Mouse (Mus musculus): ENCODE data around the gene Hist1h4k. TPM values are rescaled to one million over a fixed set of nuclear protein-coding genes. Genes with fewer than 3 reads are reported as not detected.
"Not testable (repeated sequence)": the region's sequence is repeated elsewhere in the genome, so short reads cannot be mapped to it uniquely, and the experiment has no call there.

The Hist1h4k gene
- total RNA-seq, 2 experiments from 2014 or later, result 27.0 to 38.7 TPM

GRCm38 (mm10) chr13:21722993-21723836, 27.1 kb downstream of the Hist1h4k start:
- intact Hi-C loops (cut with DNase I), result no loop called here
- no peak for DNase-seq

GRCm38 (mm10) chr13:21722373-21722925, 27.9 kb downstream of the Hist1h4k start:
- no peak for DNase-seq
- intact Hi-C loops (cut with DNase I), result no loop called here

- peak in 1 of 2 experiments; percentile 40 for DNase-seq
- intact Hi-C loops (cut with DNase I), result not testable (repeated sequence)
Observed at GRCm38 (mm10) chr13:21721757-21722372, 28.4 kb downstream of the Hist1h4k start, which contains the start of gene Hist1h2bm. Gene Hist1h2bm, plus strand, starts transcription at chr13:21722044.

GRCm38 (mm10) chr13:21721107-21721756, 29.1 kb downstream of the Hist1h4k start:
- intact Hi-C loops (cut with DNase I); DNase-seq: not testable (repeated sequence)

- DNase-seq, result no peak
- intact Hi-C loops (cut with DNase I), result loop anchor here (10.0 kb wide), 4 partner anchors 66 to 1866 kb away; partner anchors contain the start of genes Abt1, Hist1h1b, Hist1h2an and Hist1h2bp
Observed at GRCm38 (mm10) chr13:21718381-21719080, 31.8 kb downstream of the Hist1h4k start.

GRCm38 (mm10) chr13:21717397-21718357, 32.6 kb downstream of the Hist1h4k start, which contains the start of gene Hist1h3h:
Gene Hist1h3h, plus strand, starts transcription at chr13:21717659.
- DNase-seq, result peak; percentile 37 to 41
- intact Hi-C loops (cut with DNase I), result loop anchor here (10.0 kb wide), 4 partner anchors 67 to 1867 kb away; partner anchors contain the start of genes Abt1, Hist1h1b, Hist1h2an and Hist1h2bp

- intact Hi-C loops (cut with DNase I), result loop anchor here (10.0 kb wide), 4 partner anchors 68 to 1868 kb away; partner anchors contain the start of genes Abt1, Hist1h1b, Hist1h2an and Hist1h2bp
Observed at GRCm38 (mm10) chr13:21716540-21717391, 33.5 kb downstream of the Hist1h4k start.

GRCm38 (mm10) chr13:21715864-21716539, 34.3 kb downstream of the Hist1h4k start, which contains the start of the genes Hist1h2bl and Hist1h2ai:
Gene Hist1h2bl, minus strand, starts transcription at chr13:21716143.
Gene Hist1h2ai, plus strand, starts transcription at chr13:21716422.
- intact Hi-C loops (cut with DNase I), result loop anchor here (10.0 kb wide), 4 partner anchors 69 to 1869 kb away; partner anchors contain the start of genes Abt1, Hist1h1b, Hist1h2an and Hist1h2bp

More at GRCm38 (mm10) chr13:21716540-21717391, 33.5 kb downstream of the Hist1h4k start:
- DNase-seq, result not testable (repeated sequence)

GRCm38 (mm10) chr13:21715131-21715863, 35.0 kb downstream of the Hist1h4k start:
- intact Hi-C loops (cut with DNase I), result loop anchor here (10.0 kb wide), 4 partner anchors 70 to 1870 kb away; partner anchors contain the start of genes Abt1, Hist1h1b, Hist1h2an and Hist1h2bp
- no peak for DNase-seq

More at GRCm38 (mm10) chr13:21715864-21716539, 34.3 kb downstream of the Hist1h4k start, which contains the start of the genes Hist1h2bl and Hist1h2ai:
- peak; percentile 44 to 45 for DNase-seq

- intact Hi-C loops (cut with DNase I), result loop anchor here (5.0 to 10.0 kb wide), 6 partner anchors 70 to 1870 kb away; partner anchors contain the start of genes Abt1, Hist1h1b, Hist1h2an and Hist1h2bp
- DNase-seq, result peak in 1 of 2 experiments; percentile 21
Observed at GRCm38 (mm10) chr13:21714725-21715124, 35.6 kb downstream of the Hist1h4k start.

- DNase-seq, result no peak
Observed at GRCm38 (mm10) chr13:21711698-21712097, 38.6 kb downstream of the Hist1h4k start.

GRCm38 (mm10) chr13:21710821-21711525, 39.3 kb downstream of the Hist1h4k start:
- DNase-seq, result peak; percentile 54 to 58
- intact Hi-C loops (cut with DNase I), result loop anchor here (5.0 to 10.0 kb wide), 6 partner anchors 74 to 1874 kb away; partner anchors contain the start of genes Abt1, Hist1h1b, Hist1h2an and Hist1h2bp

More at GRCm38 (mm10) chr13:21711698-21712097, 38.6 kb downstream of the Hist1h4k start:
- intact Hi-C loops (cut with DNase I), result loop anchor here (5.0 to 10.0 kb wide), 6 partner anchors 73 to 1873 kb away; partner anchors contain the start of genes Abt1, Hist1h1b, Hist1h2an and Hist1h2bp

- DNase-seq, result peak; percentile 78 to 82
- intact Hi-C loops (cut with DNase I), result loop anchor here (5.0 to 10.0 kb wide), 6 partner anchors 75 to 1875 kb away; partner anchors contain the start of genes Abt1, Hist1h1b, Hist1h2an and Hist1h2bp
Observed at GRCm38 (mm10) chr13:21710031-21710711, 40.1 kb downstream of the Hist1h4k start.

- DNase-seq, result no peak
Observed at GRCm38 (mm10) chr13:21706669-21707068, 43.6 kb downstream of the Hist1h4k start.

More at GRCm38 (mm10) chr13:21706669-21707068, 43.6 kb downstream of the Hist1h4k start:
- intact Hi-C loops (cut with DNase I), result no loop called here
